In the genomic region with DNA sequence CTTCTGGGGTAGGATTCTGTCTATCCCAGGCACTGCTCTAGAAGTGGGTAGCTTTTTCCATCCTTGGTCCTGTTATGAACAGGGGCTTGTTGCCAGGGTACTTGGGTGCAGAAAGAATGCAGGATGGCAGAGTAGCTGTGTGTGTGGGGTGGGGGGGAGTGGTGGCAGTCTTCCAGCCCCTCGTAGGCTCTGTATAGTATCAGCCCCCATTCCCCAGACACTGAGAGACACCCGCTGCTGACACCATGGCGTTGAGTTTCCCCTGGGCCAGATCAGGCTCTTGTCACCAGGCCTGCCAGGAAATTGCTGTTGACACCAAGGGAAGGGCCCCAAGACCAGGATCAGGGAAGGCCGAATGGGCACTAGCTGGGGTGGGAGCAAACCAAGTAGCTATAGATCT, we compare ENCODE assay signal across 19 mouse cellular contexts. TPM values are rescaled to one million over a fixed set of nuclear protein-coding genes. Genes with fewer than 3 reads are reported as not detected.
DNase-seq lines count a peak whose midpoint lies in the region; ATAC-seq and TF ChIP-seq lines count a peak whose summit lies in the region.
"Had no signal": no experiment of that assay in that cellular context is flagged by ENCODE, and none has a peak within 500 bp of the region (broad histone marks: within the 10 kb centered on the region; RNA-seq: fewer than 3 reads in every experiment).

No protein-coding gene starts in this region.

- peak overlapping the region; percentile 44; the same call in 1 of the 2 replicates for H3K27ac ChIP-seq in heart, embryonic 13.5 days (replicated peaks)
- no peak overlapping the region for H3K27ac ChIP-seq in lung, embryonic 16.5 days (ENCODE audit: low read length)
- no peak overlapping the region for H3K27ac ChIP-seq in forebrain, postnatal 0 days (ENCODE audit: low read depth, low read length)
- no peak overlapping the region for H3K27ac ChIP-seq in stomach, postnatal 0 days (replicated peaks)

- TF ChIP-seq CTCF in forebrain, postnatal 0 days (IDR thresholded peaks at IDR 0.05; ENCODE audit: low read depth): no peak
- TF ChIP-seq CTCF in stomach, postnatal 0 days (IDR thresholded peaks at IDR 0.05; ENCODE audit: low read depth): no peak

- H3K4me1 ChIP-seq in heart, embryonic 13.5 days: peaks cover 57% of the 10 kb centered on the region
- no peaks in the 10 kb centered on the region for H3K4me1 ChIP-seq in lung, embryonic 16.5 days (replicated peaks; ENCODE audit: control insufficient read depth, insufficient read depth, low read length)
- H3K4me1 ChIP-seq in forebrain, postnatal 0 days (ENCODE audit: insufficient read depth): no peaks in the 10 kb centered on the region
- H3K4me1 ChIP-seq in stomach, postnatal 0 days (replicated peaks; ENCODE audit: control insufficient read depth, insufficient read depth): no peaks in the 10 kb centered on the region

- peaks cover 30% of the 10 kb centered on the region for H3K27me3 ChIP-seq in heart, embryonic 13.5 days (replicated peaks)
- H3K27me3 ChIP-seq in lung, embryonic 16.5 days (ENCODE audit: control insufficient read depth, insufficient read depth, low read depth, low read length): no peaks in the 10 kb centered on the region
- no peaks in the 10 kb centered on the region for H3K27me3 ChIP-seq in forebrain, postnatal 0 days (ENCODE audit: insufficient read depth, low read length)
- no peaks in the 10 kb centered on the region for H3K27me3 ChIP-seq in stomach, postnatal 0 days (ENCODE audit: control insufficient read depth, insufficient read depth, low read length)

- ATAC-seq in heart, embryonic 13.5 days (ENCODE audit: extremely low read depth, insufficient number of reproducible peaks, low FRiP score, low TSS enrichment): peak; percentile 11; the same call in 1 of the 2 replicates
- 0 out of 2 replicates have a peak, but pooled peaks have one; percentile 28 for ATAC-seq in lung, embryonic 16.5 days (ENCODE audit: low read depth)
- ATAC-seq in forebrain, postnatal 0 days: peak; percentile 62
- peak; percentile 45; the same call in 1 of the 2 replicates for ATAC-seq in stomach, postnatal 0 days (ENCODE audit: low FRiP score, low TSS enrichment)
- ATAC-seq: inflammation-experienced regulatory T-cells, adult 6 months had no signal

- DNase-seq in heart, adult 11 months: no peak
- DNase-seq in lung, adult 18-20 months: no peak
- no peak for DNase-seq in forebrain, postnatal 0 days
- no peak for DNase-seq in stomach, postnatal 0 days (ENCODE audit: low spot score)
- no peak for DNase-seq in cerebellum, adult 8-10 months
- DNase-seq: adrenal gland, postnatal 14 days; cerebellum, postnatal 14 days; gastrocnemius, postnatal 14 days; kidney, postnatal 10 days; layer of hippocampus, adult 9-11 months; liver; lung, embryonic 14.5 days had no signal

- no peak for TF ChIP-seq EP300 in stomach, postnatal 0 days (optimal IDR thresholded peaks at IDR 0.05)

- H3K36me3 ChIP-seq in heart, embryonic 13.5 days: no peaks in the 10 kb centered on the region
- H3K36me3 ChIP-seq in lung, embryonic 16.5 days (ENCODE audit: control insufficient read depth, insufficient read depth, low read length): no peaks in the 10 kb centered on the region
- no peaks in the 10 kb centered on the region for H3K36me3 ChIP-seq in forebrain, postnatal 0 days (ENCODE audit: insufficient read depth)
- H3K36me3 ChIP-seq in stomach, postnatal 0 days (ENCODE audit: control insufficient read depth, insufficient read depth, low read length): no peaks in the 10 kb centered on the region
- H3K36me3 ChIP-seq: G1E had no signal

- no peak overlapping the region for H3K4me2 ChIP-seq in heart, embryonic 13.5 days
- H3K4me2 ChIP-seq in lung, embryonic 16.5 days (ENCODE audit: low read depth, low read length): no peak overlapping the region
- H3K4me2 ChIP-seq in forebrain, postnatal 0 days (ENCODE audit: low read depth): no peak overlapping the region
- no peak overlapping the region for H3K4me2 ChIP-seq in stomach, postnatal 0 days (replicated peaks; ENCODE audit: low read depth)
- H3K4me2 ChIP-seq: lung, embryonic 14.5 days had no signal

- H3K9ac ChIP-seq in heart, embryonic 13.5 days: no peak overlapping the region
- no peak overlapping the region for H3K9ac ChIP-seq in lung, embryonic 16.5 days (ENCODE audit: low read length)
- H3K9ac ChIP-seq in forebrain, postnatal 0 days: no peak overlapping the region
- no peak overlapping the region for H3K9ac ChIP-seq in stomach, postnatal 0 days (ENCODE audit: low read length)
- H3K9ac ChIP-seq: lung, embryonic 14.5 days had no signal

- H3K4me3 ChIP-seq in heart, embryonic 13.5 days: no peak overlapping the region
- no peak overlapping the region for H3K4me3 ChIP-seq in lung, embryonic 16.5 days (ENCODE audit: low read length)
- H3K4me3 ChIP-seq in forebrain, postnatal 0 days (ENCODE audit: low read depth, low read length): no peak overlapping the region
- no peak overlapping the region for H3K4me3 ChIP-seq in stomach, postnatal 0 days (ENCODE audit: low read depth, low read length)

- no peaks in the 10 kb centered on the region for H3K9me3 ChIP-seq in heart, embryonic 13.5 days
- no peaks in the 10 kb centered on the region for H3K9me3 ChIP-seq in lung, embryonic 16.5 days (ENCODE audit: control insufficient read depth, low read length)
- H3K9me3 ChIP-seq in forebrain, postnatal 0 days (ENCODE audit: low read length): no peaks in the 10 kb centered on the region
- no peaks in the 10 kb centered on the region for H3K9me3 ChIP-seq in stomach, postnatal 0 days (ENCODE audit: control insufficient read depth, low read length)
- H3K9me3 ChIP-seq: G1E had no signal

- 11% methylated on average over 4 of the region's 4 CpGs for WGBS in heart, embryonic 13.5 days
- 61% methylated on average over 4 of the region's 4 CpGs for WGBS in lung, embryonic 16.5 days
- 42% methylated on average over 4 of the region's 4 CpGs for WGBS in forebrain, postnatal 0 days
- 70% methylated on average over 4 of the region's 4 CpGs for WGBS in stomach, postnatal 0 days

RNA-seq across cellular contexts. Expression of gene Ubl4b, which starts 13.8 kb away (rescaled TPM):
- not detected in 2 replicates for polyA plus RNA-seq in heart, embryonic 13.5 days (2015; fragmentation: Nextera tagmentation; extraction: Ambion mirVana)
- not detected in 2 replicates for polyA plus RNA-seq in lung, embryonic 16.5 days (2015; fragmentation: Nextera tagmentation; extraction: Ambion mirVana)
- 0.23 TPM in 1 of 2 replicates, not detected in the other for total RNA-seq in forebrain, postnatal 0 days (2014; rRNA removed)
- not detected in 2 replicates for polyA plus RNA-seq in forebrain, postnatal 0 days (2015; fragmentation: Nextera tagmentation; extraction: Ambion mirVana)
- not detected in 2 replicates for polyA plus RNA-seq in stomach, postnatal 0 days (2015; fragmentation: Nextera tagmentation; extraction: Ambion mirVana)
- total RNA-seq: adrenal gland, postnatal 14 days; gastrocnemius, postnatal 14 days; megakaryocyte-erythroid progenitor cell, adult 5-6 weeks had no signal
- polyA plus RNA-seq: G1E; inflammation-experienced regulatory T-cells, adult 6 months; lung, embryonic 14.5 days; neural tube, embryonic 11.5 days; spleen, adult 2 months had no signal

RNA-seq across cellular contexts. Expression of gene Alx3, which starts 26.1 kb away (rescaled TPM):
- polyA plus RNA-seq in heart, embryonic 13.5 days (2015; fragmentation: Nextera tagmentation; extraction: Ambion mirVana): 0.28 and 0.53 TPM in 2 replicates
- 0.28 TPM in 1 of 2 replicates, not detected in the other for polyA plus RNA-seq in lung, embryonic 16.5 days (2015; fragmentation: Nextera tagmentation; extraction: Ambion mirVana)
- total RNA-seq in forebrain, postnatal 0 days (2014; rRNA removed): 2.2 and 3.3 TPM in 2 replicates
- polyA plus RNA-seq in forebrain, postnatal 0 days (2015; fragmentation: Nextera tagmentation; extraction: Ambion mirVana): 3.7 and 5.2 TPM in 2 replicates
- not detected in 2 replicates for polyA plus RNA-seq in stomach, postnatal 0 days (2015; fragmentation: Nextera tagmentation; extraction: Ambion mirVana)
- total RNA-seq: adrenal gland, postnatal 14 days; gastrocnemius, postnatal 14 days; megakaryocyte-erythroid progenitor cell, adult 5-6 weeks had no signal
- polyA plus RNA-seq: G1E; inflammation-experienced regulatory T-cells, adult 6 months; lung, embryonic 14.5 days; spleen, adult 2 months had no signal

RNA-seq across cellular contexts. Expression of gene Slc6a17, which starts 50.9 kb away (rescaled TPM):
- polyA plus RNA-seq in heart, embryonic 13.5 days (2015; fragmentation: Nextera tagmentation; extraction: Ambion mirVana): 4.1 and 4.7 TPM in 2 replicates
- polyA plus RNA-seq in lung, embryonic 16.5 days (2015; fragmentation: Nextera tagmentation; extraction: Ambion mirVana): 1.3 and 1.8 TPM in 2 replicates
- total RNA-seq in forebrain, postnatal 0 days (2014; rRNA removed): 61.2 and 68.9 TPM in 2 replicates
- polyA plus RNA-seq in forebrain, postnatal 0 days (2015; fragmentation: Nextera tagmentation; extraction: Ambion mirVana): 20.3 and 22.7 TPM in 2 replicates
- 1.7 and 2.1 TPM in 2 replicates for polyA plus RNA-seq in stomach, postnatal 0 days (2015; fragmentation: Nextera tagmentation; extraction: Ambion mirVana)
- total RNA-seq: megakaryocyte-erythroid progenitor cell, adult 5-6 weeks had no signal
- polyA plus RNA-seq: G1E; inflammation-experienced regulatory T-cells, adult 6 months had no signal

Comparison
In these comparisons a context has a peak if more than half of its experiments do, and no peak if none do; other contexts are left out.
1. ATAC-seq: peak in every context shown above with its lines; median percentile 62 in forebrain, postnatal 0 days; 45 in stomach, postnatal 0 days; 28 in lung, embryonic 16.5 days; 11 in heart, embryonic 13.5 days.